Mouse (Mus musculus): ENCODE measurements around the gene Serac1. TPM values are rescaled to one million over a fixed set of nuclear protein-coding genes. Genes with fewer than 3 reads are reported as not detected.

Gene Serac1
- total and polyA plus RNA-seq, 3 experiments = 6.9 to 9.6 (median 9.6) TPM

DNA sequence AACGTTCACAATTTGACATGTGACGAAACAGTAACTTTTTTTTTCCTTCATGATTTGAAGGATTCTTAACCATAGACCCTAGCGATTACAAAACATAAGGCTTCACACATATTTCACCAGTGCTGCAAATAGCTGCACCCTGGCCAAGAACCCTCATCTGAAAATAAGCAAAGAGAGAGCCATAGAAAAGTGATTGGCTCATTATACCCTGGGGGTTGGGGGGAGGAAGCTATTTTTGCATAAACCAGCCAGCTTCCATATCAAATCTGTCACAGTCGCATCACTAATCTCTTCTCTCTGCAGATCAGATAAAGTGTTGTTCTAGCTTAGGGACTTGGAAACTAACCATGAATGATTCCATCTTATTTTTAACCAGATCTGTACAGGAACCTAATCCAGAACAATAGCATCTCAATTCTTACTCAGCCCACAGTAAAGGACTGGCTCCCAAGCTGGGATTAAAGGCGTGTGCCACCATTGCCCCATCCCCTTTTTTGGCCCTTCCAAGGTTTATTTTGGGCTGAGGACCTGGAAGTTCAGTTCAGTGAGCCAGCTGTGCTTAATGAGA lies 3.9 kb upstream of the Serac1 start:
- DNase-seq (ENCODE audit: low spot score) (no peak), ATAC-seq (ENCODE audit: extremely low read depth, insufficient number of reproducible peaks, low FRiP score, poor library complexity, severe bottlenecking) (no peak)
- TF ChIP-seq CTCF (IDR thresholded peaks at IDR 0.05; ENCODE audit: low read depth, low read length) = no peak
- TF ChIP-seq TAL1 (conservative IDR thresholded peaks at IDR 0.05; ENCODE audit: low read depth, low read length) = no peak
- TF ChIP-seq GATA2 (IDR thresholded peaks at IDR 0.05; ENCODE audit: borderline replicate concordance, low read depth, low read length) = no peak
- TF ChIP-seq POLR2AphosphoS5 (IDR thresholded peaks at IDR 0.05; ENCODE audit: insufficient replicate concordance, low read depth, low read length) = no peak
- no peak for TF ChIP-seq GATA1 (IDR thresholded peaks at IDR 0.05; ENCODE audit: borderline replicate concordance, low read length)
- peaks cover 67% of the 10 kb centered on the region for H3K36me3 ChIP-seq (replicated peaks)
- H3K4me3 ChIP-seq (ENCODE audit: low read depth, low read length) = no peak overlapping the region
- H3K9me3 ChIP-seq (replicated peaks) = no peaks in the 10 kb centered on the region
- peaks cover 9% of the 10 kb centered on the region for H3K4me1 ChIP-seq (ENCODE audit: insufficient read depth, low read depth, low read length)
- no peaks in the 10 kb centered on the region for H3K27me3 ChIP-seq (ENCODE audit: insufficient read depth, low read length)

- DNase-seq (ENCODE audit: low spot score) (no peak), ATAC-seq (ENCODE audit: extremely low read depth, insufficient number of reproducible peaks, low FRiP score, poor library complexity, severe bottlenecking) (no peak)
- H3K4me1 ChIP-seq (ENCODE audit: insufficient read depth, low read depth, low read length) = peaks cover 7% of the 10 kb centered on the region
- TF ChIP-seq CTCF (IDR thresholded peaks at IDR 0.05; ENCODE audit: low read depth, low read length) (no peak), GATA1 (IDR thresholded peaks at IDR 0.05; ENCODE audit: borderline replicate concordance, low read length) (no peak), GATA2 (IDR thresholded peaks at IDR 0.05; ENCODE audit: borderline replicate concordance, low read depth, low read length) (no peak), TAL1 (conservative IDR thresholded peaks at IDR 0.05; ENCODE audit: low read depth, low read length) (no peak), POLR2AphosphoS5 (IDR thresholded peaks at IDR 0.05; ENCODE audit: insufficient replicate concordance, low read depth, low read length) (no peak)
- no peaks in the 10 kb centered on the region for H3K27me3 ChIP-seq (ENCODE audit: insufficient read depth, low read length)
- H3K9me3 ChIP-seq (replicated peaks) = no peaks in the 10 kb centered on the region
- H3K36me3 ChIP-seq (replicated peaks) = peaks cover 73% of the 10 kb centered on the region
- H3K4me3 ChIP-seq (ENCODE audit: low read depth, low read length) = no peak overlapping the region
These were observed 6.1 kb downstream of the Serac1 start for GRCm38 (mm10) chr17:6073405-6073804.

- no peaks in the 10 kb centered on the region for H3K4me1 ChIP-seq (ENCODE audit: insufficient read depth, low read depth, low read length)
- H3K36me3 ChIP-seq (replicated peaks) = peaks cover 81% of the 10 kb centered on the region
- DNase-seq (ENCODE audit: low spot score) (no peak), ATAC-seq (ENCODE audit: extremely low read depth, insufficient number of reproducible peaks, low FRiP score, poor library complexity, severe bottlenecking) (no peak)
- no peaks in the 10 kb centered on the region for H3K9me3 ChIP-seq (replicated peaks)
- TF ChIP-seq POLR2AphosphoS5 (IDR thresholded peaks at IDR 0.05; ENCODE audit: insufficient replicate concordance, low read depth, low read length) (no peak), GATA2 (IDR thresholded peaks at IDR 0.05; ENCODE audit: borderline replicate concordance, low read depth, low read length) (no peak), GATA1 (IDR thresholded peaks at IDR 0.05; ENCODE audit: borderline replicate concordance, low read length) (no peak), TAL1 (conservative IDR thresholded peaks at IDR 0.05; ENCODE audit: low read depth, low read length) (no peak), CTCF (IDR thresholded peaks at IDR 0.05; ENCODE audit: low read depth, low read length) (no peak)
- no peak overlapping the region for H3K4me3 ChIP-seq (ENCODE audit: low read depth, low read length)
- no peaks in the 10 kb centered on the region for H3K27me3 ChIP-seq (ENCODE audit: insufficient read depth, low read length)
These were observed 9.7 kb downstream of the Serac1 start for GRCm38 (mm10) chr17:6069866-6070265.

- H3K4me3 ChIP-seq (ENCODE audit: low read depth, low read length) = no peak overlapping the region
- peaks cover 83% of the 10 kb centered on the region for H3K36me3 ChIP-seq (replicated peaks)
- H3K4me1 ChIP-seq (ENCODE audit: insufficient read depth, low read depth, low read length) = no peaks in the 10 kb centered on the region
- H3K9me3 ChIP-seq (replicated peaks) = no peaks in the 10 kb centered on the region
- ATAC-seq (ENCODE audit: extremely low read depth, insufficient number of reproducible peaks, low FRiP score, poor library complexity, severe bottlenecking) = no peak
- DNase-seq (ENCODE audit: low spot score) = no peak
- no peaks in the 10 kb centered on the region for H3K27me3 ChIP-seq (ENCODE audit: insufficient read depth, low read length)
- TF ChIP-seq GATA1 (IDR thresholded peaks at IDR 0.05; ENCODE audit: borderline replicate concordance, low read length) (no peak), CTCF (IDR thresholded peaks at IDR 0.05; ENCODE audit: low read depth, low read length) (no peak), TAL1 (conservative IDR thresholded peaks at IDR 0.05; ENCODE audit: low read depth, low read length) (no peak), GATA2 (IDR thresholded peaks at IDR 0.05; ENCODE audit: borderline replicate concordance, low read depth, low read length) (no peak), POLR2AphosphoS5 (IDR thresholded peaks at IDR 0.05; ENCODE audit: insufficient replicate concordance, low read depth, low read length) (no peak)
These were observed 11.9 kb downstream of the Serac1 start for GRCm38 (mm10) chr17:6067613-6068012.

GRCm38 (mm10) chr17:6066021-6066420 lies 13.5 kb downstream of the Serac1 start:
- ATAC-seq (ENCODE audit: extremely low read depth, insufficient number of reproducible peaks, low FRiP score, poor library complexity, severe bottlenecking) (no peak), DNase-seq (ENCODE audit: low spot score) (no peak)
- H3K36me3 ChIP-seq (replicated peaks) = peaks cover 73% of the 10 kb centered on the region
- H3K4me1 ChIP-seq (ENCODE audit: insufficient read depth, low read depth, low read length) = no peaks in the 10 kb centered on the region
- H3K27me3 ChIP-seq (ENCODE audit: insufficient read depth, low read length) = no peaks in the 10 kb centered on the region
- TF ChIP-seq CTCF (IDR thresholded peaks at IDR 0.05; ENCODE audit: low read depth, low read length) (no peak), GATA2 (IDR thresholded peaks at IDR 0.05; ENCODE audit: borderline replicate concordance, low read depth, low read length) (no peak), POLR2AphosphoS5 (IDR thresholded peaks at IDR 0.05; ENCODE audit: insufficient replicate concordance, low read depth, low read length) (no peak), GATA1 (IDR thresholded peaks at IDR 0.05; ENCODE audit: borderline replicate concordance, low read length) (no peak), TAL1 (conservative IDR thresholded peaks at IDR 0.05; ENCODE audit: low read depth, low read length) (no peak)
- no peak overlapping the region for H3K4me3 ChIP-seq (ENCODE audit: low read depth, low read length)
- H3K9me3 ChIP-seq (replicated peaks) = no peaks in the 10 kb centered on the region

DNA sequence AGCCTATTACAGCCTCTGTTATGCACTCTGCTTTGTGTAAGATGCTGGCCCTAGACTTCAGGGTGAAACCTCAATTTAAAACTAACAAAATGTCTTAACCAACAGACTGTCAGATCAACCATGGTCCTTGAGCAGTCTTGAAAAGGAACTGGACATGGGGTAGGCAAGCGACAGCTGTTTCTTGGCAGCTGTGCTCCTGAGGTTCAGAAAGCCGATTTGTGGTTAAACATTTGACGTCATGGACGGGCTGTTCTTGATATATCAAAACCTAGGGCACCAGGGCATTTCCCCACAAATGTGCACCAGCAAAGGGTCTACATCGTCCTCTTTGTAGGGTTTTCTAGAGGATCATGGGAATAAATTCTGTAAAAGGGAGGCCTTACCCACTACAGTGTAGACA lies 16.0 kb downstream of the Serac1 start:
- H3K9me3 ChIP-seq (replicated peaks) = no peaks in the 10 kb centered on the region
- peaks cover 71% of the 10 kb centered on the region for H3K36me3 ChIP-seq (replicated peaks)
- TF ChIP-seq POLR2AphosphoS5 (IDR thresholded peaks at IDR 0.05; ENCODE audit: insufficient replicate concordance, low read depth, low read length) = no peak
- TF ChIP-seq TAL1 (conservative IDR thresholded peaks at IDR 0.05; ENCODE audit: low read depth, low read length) = no peak
- TF ChIP-seq GATA1 (IDR thresholded peaks at IDR 0.05; ENCODE audit: borderline replicate concordance, low read length) = no peak
- TF ChIP-seq GATA2 (IDR thresholded peaks at IDR 0.05; ENCODE audit: borderline replicate concordance, low read depth, low read length) = no peak
- no peak for TF ChIP-seq CTCF (IDR thresholded peaks at IDR 0.05; ENCODE audit: low read depth, low read length)
- no peaks in the 10 kb centered on the region for H3K4me1 ChIP-seq (ENCODE audit: insufficient read depth, low read depth, low read length)
- no peaks in the 10 kb centered on the region for H3K27me3 ChIP-seq (ENCODE audit: insufficient read depth, low read length)
- no peak overlapping the region for H3K4me3 ChIP-seq (ENCODE audit: low read depth, low read length)
- ATAC-seq (ENCODE audit: extremely low read depth, insufficient number of reproducible peaks, low FRiP score, poor library complexity, severe bottlenecking) (no peak), DNase-seq (ENCODE audit: low spot score) (no peak)
